ENCODE assay signal across 8 mouse cellular contexts in genomic region chr9:8964512-8965133, GRCm38 (mm10). TPM values are rescaled to one million over a fixed set of nuclear protein-coding genes. Genes with fewer than 3 reads are reported as not detected.
DNase-seq lines count a peak whose midpoint lies in the region; ATAC-seq and TF ChIP-seq lines count a peak whose summit lies in the region.

No protein-coding gene starts in this region.

- TF ChIP-seq EP300 in MEL (IDR thresholded peaks at IDR 0.05; ENCODE audit: low read depth in 1 of 2, low read length in 2 of 2) = no peak

- TF ChIP-seq RAD21 in MEL (IDR thresholded peaks at IDR 0.05; ENCODE audit: low read depth, low read length) = peak; percentile 99

- no peak overlapping the region for H3K9ac ChIP-seq in intestine, postnatal 0 days (ENCODE audit: low read depth, low read length)
- no peak overlapping the region for H3K9ac ChIP-seq in intestine, embryonic 15.5 days
- no peak overlapping the region for H3K9ac ChIP-seq in MEL (ENCODE audit: control insufficient read depth, low read depth, low read length, poor library complexity, severe bottlenecking)
- H3K9ac ChIP-seq in intestine, embryonic 16.5 days (ENCODE audit: low read depth, low read length) = no peak overlapping the region

- H3K27me3 ChIP-seq in intestine, postnatal 0 days (replicated peaks; ENCODE audit: control insufficient read depth, insufficient read depth, low read length) = no peaks in the 10 kb centered on the region
- H3K27me3 ChIP-seq in intestine, embryonic 15.5 days (replicated peaks) = no peaks in the 10 kb centered on the region
- H3K27me3 ChIP-seq in MEL (ENCODE audit: control insufficient read depth in 1 of 2, insufficient read depth in 2 of 2, low read length in 2 of 2) = no peaks in the 10 kb centered on the region; a peak in 1 of 4 replicates
- H3K27me3 ChIP-seq in intestine, embryonic 16.5 days (replicated peaks; ENCODE audit: control insufficient read depth, insufficient read depth, low read length) = no peaks in the 10 kb centered on the region

- no peak overlapping the region for H3K27ac ChIP-seq in intestine, postnatal 0 days (ENCODE audit: low read depth, low read length)
- H3K27ac ChIP-seq in intestine, embryonic 15.5 days = no peak overlapping the region
- H3K27ac ChIP-seq in MEL (ENCODE audit: control insufficient read depth, low read depth, low read length) = no peak overlapping the region
- no peak overlapping the region for H3K27ac ChIP-seq in left cerebral cortex, adult 2 months
- no peak overlapping the region for H3K27ac ChIP-seq in intestine, embryonic 16.5 days (ENCODE audit: low read length)

- no peak for TF ChIP-seq POLR2A in MEL (IDR thresholded peaks at IDR 0.05; ENCODE audit: control insufficient read depth in 1 of 2, insufficient read depth in 1 of 2, low read depth in 1 of 2, low read length in 2 of 2, poor library complexity in 1 of 2)

- TF ChIP-seq CTCF in intestine, postnatal 0 days (IDR thresholded peaks at IDR 0.05; ENCODE audit: low read depth) = peak; percentile 77
- TF ChIP-seq CTCF in MEL (IDR thresholded peaks at IDR 0.05 in 2 of 3, conservative IDR thresholded peaks at IDR 0.05 in 1 of 3; ENCODE audit: control insufficient read depth in 1 of 3, insufficient read depth in 1 of 3, low read depth in 2 of 3, low read length in 3 of 3, poor library complexity in 1 of 3, severe bottlenecking in 1 of 3) = peak; percentile 76 to 99 (median 84)
- TF ChIP-seq CTCF in left cerebral cortex, adult 2 months (IDR thresholded peaks at IDR 0.05) = peak; percentile 72

- H3K36me3 ChIP-seq in intestine, postnatal 0 days (ENCODE audit: control insufficient read depth, insufficient read depth) = no peaks in the 10 kb centered on the region
- H3K36me3 ChIP-seq in intestine, embryonic 15.5 days = no peaks in the 10 kb centered on the region
- H3K36me3 ChIP-seq in MEL (ENCODE audit: control insufficient read depth in 1 of 2, insufficient read depth in 2 of 2, low read length in 2 of 2) = no peaks in the 10 kb centered on the region
- no peaks in the 10 kb centered on the region for H3K36me3 ChIP-seq in intestine, embryonic 16.5 days (ENCODE audit: control insufficient read depth, insufficient read depth, low read length)

- H3K79me2 ChIP-seq in MEL (ENCODE audit: control insufficient read depth, insufficient read depth, low read length, poor library complexity) = no peaks in the 10 kb centered on the region

- DNase-seq in MEL (ENCODE audit: low read depth, low spot score) = peak; percentile 81
- DNase-seq in c-Kit-positive CD71-positive TER-119-positive erythroid progenitor cells, embryonic 14.5 days (ENCODE audit: low spot score) = peak; percentile 1
- DNase-seq in frontal cortex, adult 2 months (ENCODE audit: extremely low spot score in 1 of 2, low spot score in 1 of 2) = peak; percentile 20 to 69
- DNase-seq in left cerebral cortex, adult 2 months (ENCODE audit: extremely low spot score in 1 of 2, low spot score in 2 of 2) = peak; percentile 18 to 33
- peak; percentile 44 for DNase-seq in retina, postnatal 1 day

- H3K4me2 ChIP-seq in intestine, postnatal 0 days (replicated peaks; ENCODE audit: low read depth) = no peak overlapping the region
- H3K4me2 ChIP-seq in intestine, embryonic 15.5 days (replicated peaks) = no peak overlapping the region
- no peak overlapping the region for H3K4me2 ChIP-seq in intestine, embryonic 16.5 days (ENCODE audit: low read depth, low read length)

- intact Hi-C loops in left cerebral cortex, adult 2 months (cut with DNase I) = loop anchor here (1.0 kb wide), 2 partner anchors 264 to 738 kb away; no protein-coding TSS in a partner anchor

- WGBS in intestine, postnatal 0 days = 56% methylated on average over 8 of the region's 8 CpGs
- WGBS in intestine, embryonic 15.5 days = 63% methylated on average over 8 of the region's 8 CpGs
- 62% methylated on average over 8 of the region's 8 CpGs for WGBS in intestine, embryonic 16.5 days

- ATAC-seq in intestine, postnatal 0 days = no peak
- ATAC-seq in intestine, embryonic 15.5 days = no peak
- no peak for ATAC-seq in intestine, embryonic 16.5 days

- H3K4me1 ChIP-seq in intestine, postnatal 0 days (replicated peaks; ENCODE audit: control insufficient read depth, insufficient read depth, low read length) = no peaks in the 10 kb centered on the region
- H3K4me1 ChIP-seq in intestine, embryonic 15.5 days (replicated peaks) = no peaks in the 10 kb centered on the region
- H3K4me1 ChIP-seq in MEL (ENCODE audit: control insufficient read depth in 1 of 2, insufficient read depth in 2 of 2, low read length in 2 of 2) = peaks cover 0 to 2% of the 10 kb centered on the region in 2 experiments; a peak in 1 of 4 replicates
- H3K4me1 ChIP-seq in intestine, embryonic 16.5 days (ENCODE audit: control insufficient read depth, insufficient read depth, low read length) = no peaks in the 10 kb centered on the region

- H3K4me3 ChIP-seq in intestine, postnatal 0 days (ENCODE audit: low read depth, low read length) = no peak overlapping the region
- H3K4me3 ChIP-seq in intestine, embryonic 15.5 days (replicated peaks) = no peak overlapping the region
- H3K4me3 ChIP-seq in MEL (ENCODE audit: control insufficient read depth in 1 of 2, insufficient read depth in 1 of 2, low read depth in 2 of 2, low read length in 2 of 2) = no peak overlapping the region
- no peak overlapping the region for H3K4me3 ChIP-seq in left cerebral cortex, adult 2 months
- H3K4me3 ChIP-seq in intestine, embryonic 16.5 days (ENCODE audit: low read length) = no peak overlapping the region

- no peaks in the 10 kb centered on the region for H3K9me3 ChIP-seq in intestine, postnatal 0 days (ENCODE audit: control insufficient read depth)
- H3K9me3 ChIP-seq in intestine, embryonic 15.5 days = no peaks in the 10 kb centered on the region
- no peaks in the 10 kb centered on the region for H3K9me3 ChIP-seq in MEL (replicated peaks; ENCODE audit: insufficient read depth, low read length)
- H3K9me3 ChIP-seq in intestine, embryonic 16.5 days (ENCODE audit: control insufficient read depth, low read length) = no peaks in the 10 kb centered on the region

TF ChIP-seq in MEL, 35 proteins besides CTCF, POLR2A, EP300 and RAD21:
- TF ChIP-seq SMC3 (IDR thresholded peaks at IDR 0.05; ENCODE audit: low read depth, low read length) = peak; percentile 100
- TF ChIP-seq JUND (IDR thresholded peaks at IDR 0.05; ENCODE audit: low read depth, low read length) = no peak
- TF ChIP-seq ZC3H11A (IDR thresholded peaks at IDR 0.05; ENCODE audit: low read depth, low read length) = peak; percentile 99

RNA-seq across cellular contexts. Expression of gene Gm16485, which starts 7.0 kb away (rescaled TPM):
- polyA plus RNA-seq in intestine, postnatal 0 days (2015; fragmentation: Nextera tagmentation; extraction: Ambion mirVana) = 0.04 TPM in 1 of 2 replicates, not detected in the other
- polyA plus RNA-seq in intestine, embryonic 15.5 days (2015; fragmentation: Nextera tagmentation; extraction: Ambion mirVana) = 0.04 TPM in 1 of 2 replicates, not detected in the other
- total RNA-seq in MEL (2012; rRNA removed) = not detected in 2 replicates
- polyA plus RNA-seq in MEL (2012; ENCODE audit: insufficient read depth in 1 of 2, insufficient read length in 2 of 2, low read depth in 1 of 2, low replicate concordance in 2 of 2, missing spikeins in 1 of 2) = not detected
- 5.7 and 6.4 TPM in 2 replicates for polyA plus RNA-seq in frontal cortex, adult 2 months (2012; rRNA removed)
- 10 to 100 TPM; 13.2 to 13.8 TPM for total RNA-seq in left cerebral cortex, adult 2 months (2021)
- polyA plus RNA-seq in intestine, embryonic 16.5 days (2015; fragmentation: Nextera tagmentation; extraction: Ambion mirVana) = 0.05 TPM in 1 of 2 replicates, not detected in the other

Comparison
In these comparisons a context has a peak if more than half of its experiments do, and no peak if none do; other contexts are left out.
1. DNase-seq: peak in every context shown above with its lines; median percentile 81 in MEL; 44 in frontal cortex, adult 2 months; 44 in retina, postnatal 1 day; 26 in left cerebral cortex, adult 2 months; 1 in c-Kit-positive CD71-positive TER-119-positive erythroid progenitor cells, embryonic 14.5 days.